Mouse (Mus musculus): ENCODE results near the gene Lifr. TPM values are rescaled to one million over a fixed set of nuclear protein-coding genes. Genes with fewer than 3 reads are reported as not detected.

Lifr gene
- polyA plus RNA-seq, 1 experiment = 101 TPM

GRCm38 (mm10) chr15:7117944-7118343, 27.5 kb downstream of the Lifr start:
- H3K4me1 ChIP-seq (ENCODE audit: control insufficient read depth, insufficient read depth, low read length) = no peaks in the 10 kb centered on the region; the same call in 1 of the 2 replicates
- no peak for DNase-seq
- WGBS = 60% methylated on average over 6 of the region's 6 CpGs

GRCm38 (mm10) chr15:7118849-7119248, 28.4 kb downstream of the Lifr start:
- TF ChIP-seq CTCF (IDR thresholded peaks at IDR 0.05; ENCODE audit: insufficient read depth, low read length) (no peak), POLR2A (IDR thresholded peaks at IDR 0.05; ENCODE audit: borderline replicate concordance, extremely low read depth, low read depth, low read length) (no peak)
- 20% methylated on average over 5 of the region's 5 CpGs for whole genome bisulfite sequencing
- DNase-seq = no peak
- H3K4me1 ChIP-seq (ENCODE audit: control insufficient read depth, insufficient read depth, low read length) = no peaks in the 10 kb centered on the region; the same call in 1 of the 2 replicates
- no peak overlapping the region for H3K4me3 ChIP-seq (replicated peaks; ENCODE audit: extremely low read depth, low read depth, low read length)

More at GRCm38 (mm10) chr15:7117944-7118343, 27.5 kb downstream of the Lifr start:
- H3K4me3 ChIP-seq (replicated peaks; ENCODE audit: extremely low read depth, low read depth, low read length) = no peak overlapping the region
- TF ChIP-seq POLR2A (IDR thresholded peaks at IDR 0.05; ENCODE audit: borderline replicate concordance, extremely low read depth, low read depth, low read length) (no peak), CTCF (IDR thresholded peaks at IDR 0.05; ENCODE audit: insufficient read depth, low read length) (no peak)

GRCm38 (mm10) chr15:7119930-7120512, 29.6 kb downstream of the Lifr start:
- Histone ChIP-seq H3K4me1 (ENCODE audit: control insufficient read depth, insufficient read depth, low read length) (no peaks in the 10 kb centered on the region; the same call in 1 of the 2 replicates), H3K4me3 (replicated peaks; ENCODE audit: extremely low read depth, low read depth, low read length) (no peak overlapping the region)
- TF ChIP-seq CTCF (IDR thresholded peaks at IDR 0.05; ENCODE audit: insufficient read depth, low read length) (no peak), POLR2A (IDR thresholded peaks at IDR 0.05; ENCODE audit: borderline replicate concordance, extremely low read depth, low read depth, low read length) (no peak)
- WGBS = 64% methylated on average over 8 of the region's 8 CpGs
- no peak for DNase-seq

- Histone ChIP-seq H3K4me1 (ENCODE audit: control insufficient read depth, insufficient read depth, low read length) (no peaks in the 10 kb centered on the region; the same call in 1 of the 2 replicates), H3K4me3 (replicated peaks; ENCODE audit: extremely low read depth, low read depth, low read length) (no peak overlapping the region)
- no peak for TF ChIP-seq CTCF (IDR thresholded peaks at IDR 0.05; ENCODE audit: insufficient read depth, low read length)
- no peak for TF ChIP-seq POLR2A (IDR thresholded peaks at IDR 0.05; ENCODE audit: borderline replicate concordance, extremely low read depth, low read depth, low read length)
- DNase-seq = no peak
- 80% methylated on average over 5 of the region's 5 CpGs for WGBS
These were observed 33.5 kb downstream of the Lifr start for GRCm38 (mm10) chr15:7123781-7124450.

- Histone ChIP-seq H3K4me1 (ENCODE audit: control insufficient read depth, insufficient read depth, low read length) (no peaks in the 10 kb centered on the region; the same call in 1 of the 2 replicates), H3K4me3 (replicated peaks; ENCODE audit: extremely low read depth, low read depth, low read length) (no peak overlapping the region)
- no peak for DNase-seq
- WGBS = 30% methylated on average over 1 of the region's 1 CpGs
- TF ChIP-seq POLR2A (IDR thresholded peaks at IDR 0.05; ENCODE audit: borderline replicate concordance, extremely low read depth, low read depth, low read length) = no peak
- TF ChIP-seq CTCF (IDR thresholded peaks at IDR 0.05; ENCODE audit: insufficient read depth, low read length) = no peak
These were observed 35.8 kb downstream of the Lifr start for GRCm38 (mm10) chr15:7126171-7126570.

- TF ChIP-seq CTCF (IDR thresholded peaks at IDR 0.05; ENCODE audit: insufficient read depth, low read length) (no peak), POLR2A (IDR thresholded peaks at IDR 0.05; ENCODE audit: borderline replicate concordance, extremely low read depth, low read depth, low read length) (peak; percentile 6; the same call in 1 of the 2 replicates)
- peak; percentile 57 for DNase-seq
- 1% methylated on average over 18 of the region's 18 CpGs for WGBS
- Histone ChIP-seq H3K4me1 (ENCODE audit: control insufficient read depth, insufficient read depth, low read length) (peaks cover 6% of the 10 kb centered on the region), H3K4me3 (replicated peaks; ENCODE audit: extremely low read depth, low read depth, low read length) (peak overlapping the region; percentile 64)
These were observed 38.3 kb downstream of the Lifr start for GRCm38 (mm10) chr15:7128627-7129126.

GRCm38 (mm10) chr15:7129127-7129943, 38.9 kb downstream of the Lifr start:
- peak overlapping the region; percentile 70 for H3K4me3 ChIP-seq (replicated peaks; ENCODE audit: extremely low read depth, low read depth, low read length)
- peaks cover 11% of the 10 kb centered on the region for H3K4me1 ChIP-seq (ENCODE audit: control insufficient read depth, insufficient read depth, low read length)
- WGBS = under 1% methylated on average over 112 of the region's 116 CpGs
- peak; percentile 82 for TF ChIP-seq POLR2A (IDR thresholded peaks at IDR 0.05; ENCODE audit: borderline replicate concordance, extremely low read depth, low read depth, low read length)
- no peak for TF ChIP-seq CTCF (IDR thresholded peaks at IDR 0.05; ENCODE audit: insufficient read depth, low read length)
- peak; percentile 81 for DNase-seq

GRCm38 (mm10) chr15:7129944-7130287, 39.5 kb downstream of the Lifr start:
- peak overlapping the region; percentile 70 for H3K4me3 ChIP-seq (replicated peaks; ENCODE audit: extremely low read depth, low read depth, low read length)
- peaks cover 14% of the 10 kb centered on the region for H3K4me1 ChIP-seq (ENCODE audit: control insufficient read depth, insufficient read depth, low read length)
- TF ChIP-seq CTCF (IDR thresholded peaks at IDR 0.05; ENCODE audit: insufficient read depth, low read length) (no peak), POLR2A (IDR thresholded peaks at IDR 0.05; ENCODE audit: borderline replicate concordance, extremely low read depth, low read depth, low read length) (no peak)
- DNase-seq = no peak
- 0% methylated on average over 16 of the region's 16 CpGs for WGBS

GRCm38 (mm10) chr15:7130691-7131225, 40.3 kb downstream of the Lifr start:
- TF ChIP-seq POLR2A (IDR thresholded peaks at IDR 0.05; ENCODE audit: borderline replicate concordance, extremely low read depth, low read depth, low read length) = no peak
- no peak for DNase-seq
- WGBS = 19% methylated on average over 7 of the region's 7 CpGs
- H3K4me1 ChIP-seq (ENCODE audit: control insufficient read depth, insufficient read depth, low read length) = peaks cover 17% of the 10 kb centered on the region
- H3K4me3 ChIP-seq (replicated peaks; ENCODE audit: extremely low read depth, low read depth, low read length) = peak overlapping the region; percentile 70
